Mouse (Mus musculus) large intestine, adult 2 months (tissue): ENCODE measurements around the gene Ephx1. TPM values are rescaled to one million over a fixed set of nuclear protein-coding genes. Genes with fewer than 3 reads are reported as not detected.
"Not testable (repeated sequence)": the region's sequence is repeated elsewhere in the genome, so short reads cannot be mapped to it uniquely, and the experiment has no call there.

Source experiments
- DNase-seq: peaks from one replicate; pipeline ENCODE4 v3.0.0-alpha.2; 2012; ENCODE audit warnings: low read depth, low spot score
- WGBS: fragments of 180-500 bp; shearing (Covaris S2); methylation state at CpG from one replicate; pipeline ENCODE4 v1.1.7; 2018; 5-methylcytosine and 5-hydroxymethylcytosine counted together
- polyA plus RNA-seq: library from polyadenylated mRNA; depleted of rRNA; stranded (reverse); fragments of >200 nt; gene quantifications from 2 replicates; pipeline ENCODE4 v1.2.3, GENCODE M21; 2012; rRNA removed

Gene Ephx1
- polyA plus RNA-seq, 1 experiment = 15.5 TPM

GRCm38 (mm10) chr1:180942166-180943031 lies 78.3 kb downstream of the Ephx1 start, which contains the start of gene Tmem63a:
Gene Tmem63a, plus strand, starts transcription at chr1:180942344.
- DNase-seq = no peak
- WGBS = under 1% methylated on average over 72 of the region's 73 CpGs

GRCm38 (mm10) chr1:180941726-180942125 lies 79.0 kb downstream of the Ephx1 start:
- DNase-seq = no peak
- 2% methylated on average over 18 of the region's 18 CpGs for WGBS

- DNase-seq = no peak
- WGBS = 34% methylated on average over 7 of the region's 7 CpGs
Observed at GRCm38 (mm10) chr1:180940776-180941460, 79.8 kb downstream of the Ephx1 start.

- WGBS = 88% methylated on average over 2 of the region's 2 CpGs
- DNase-seq = not testable (repeated sequence)
Observed at GRCm38 (mm10) chr1:180938781-180939180, 81.9 kb downstream of the Ephx1 start.

- WGBS = 90% methylated on average over 13 of the region's 13 CpGs
Observed at GRCm38 (mm10) chr1:180937631-180938030, 83.1 kb downstream of the Ephx1 start.

GRCm38 (mm10) chr1:180936610-180937398 lies 83.9 kb downstream of the Ephx1 start:
- not testable (repeated sequence) for DNase-seq
- 3% methylated on average over 41 of the region's 41 CpGs for WGBS

More at GRCm38 (mm10) chr1:180937631-180938030, 83.1 kb downstream of the Ephx1 start:
- DNase-seq = not testable (repeated sequence)

GRCm38 (mm10) chr1:180934467-180935419 lies 86.0 kb downstream of the Ephx1 start, which contains the start of gene Lefty1:
Gene Lefty1, plus strand, starts transcription at chr1:180935022.
- 78% methylated on average over 21 of the region's 21 CpGs for WGBS
- DNase-seq = no peak

GRCm38 (mm10) chr1:180933659-180934058 lies 87.0 kb downstream of the Ephx1 start:
- 54% methylated on average over 6 of the region's 6 CpGs for WGBS
- DNase-seq = no peak

GRCm38 (mm10) chr1:180931106-180931505 lies 89.6 kb downstream of the Ephx1 start:
- 58% methylated on average over 3 of the region's 3 CpGs for WGBS
- no peak for DNase-seq

GRCm38 (mm10) chr1:180929599-180929998 lies 91.1 kb downstream of the Ephx1 start:
- DNase-seq = no peak
- WGBS = 68% methylated on average over 2 of the region's 2 CpGs

- no peak for DNase-seq
- WGBS = 32% methylated on average over 4 of the region's 4 CpGs
Observed at GRCm38 (mm10) chr1:180926286-180926685, 94.4 kb downstream of the Ephx1 start.

Other genes with a start within 250 kb of the Ephx1 start
- gene H3f3a, start 207.0 kb downstream of the Ephx1 start, polyA plus RNA-seq = 392 and 459 TPM in 2 replicates
- 6.5 and 7.3 TPM in 2 replicates for gene Sde2, start 169.8 kb downstream of the Ephx1 start, polyA plus RNA-seq
- not detected in 2 replicates for gene Lefty2, start 127.8 kb downstream of the Ephx1 start, polyA plus RNA-seq
- gene Pycr2, start 116.6 kb downstream of the Ephx1 start, polyA plus RNA-seq = 31.1 and 35.0 TPM in 2 replicates
- 4.6 and 7.0 TPM in 2 replicates for gene Lefty1, start 85.9 kb downstream of the Ephx1 start, polyA plus RNA-seq
- 35.5 and 36.9 TPM in 2 replicates for gene Tmem63a, start 78.6 kb downstream of the Ephx1 start, polyA plus RNA-seq
- not detected in 2 replicates for gene 9130409I23Rik, start 30.3 kb upstream of the Ephx1 start, polyA plus RNA-seq
- gene Nvl, start 123.3 kb upstream of the Ephx1 start, polyA plus RNA-seq = 5.1 and 9.8 TPM in 2 replicates
- gene Cnih4, start 123.8 kb upstream of the Ephx1 start, polyA plus RNA-seq = 27.3 and 32.1 TPM in 2 replicates
- 16.0 and 25.6 TPM in 2 replicates for gene Wdr26, start 191.1 kb upstream of the Ephx1 start, polyA plus RNA-seq